Mouse (Mus musculus) cerebellum, adult 2 months (tissue): ENCODE results near the gene Ltb4r2.

Experiments used
- CTCF ChIP-seq: fragments of 200-500 bp; IDR thresholded peaks from 2 replicates; pipeline ENCODE4 v1.5.1; 2011; ENCODE audit warnings: low read depth, mild to moderate bottlenecking, control low read depth, low read length, moderate library complexity, borderline replicate concordance; ENCODE audit not compliant: insufficient read depth
- POLR2A ChIP-seq: fragments of 200-500 bp; IDR thresholded peaks from 2 replicates; pipeline ENCODE4 v1.6.1; 2011; ENCODE audit warnings: low read length, control low read depth, borderline replicate concordance; ENCODE audit not compliant: insufficient read depth

DNA sequence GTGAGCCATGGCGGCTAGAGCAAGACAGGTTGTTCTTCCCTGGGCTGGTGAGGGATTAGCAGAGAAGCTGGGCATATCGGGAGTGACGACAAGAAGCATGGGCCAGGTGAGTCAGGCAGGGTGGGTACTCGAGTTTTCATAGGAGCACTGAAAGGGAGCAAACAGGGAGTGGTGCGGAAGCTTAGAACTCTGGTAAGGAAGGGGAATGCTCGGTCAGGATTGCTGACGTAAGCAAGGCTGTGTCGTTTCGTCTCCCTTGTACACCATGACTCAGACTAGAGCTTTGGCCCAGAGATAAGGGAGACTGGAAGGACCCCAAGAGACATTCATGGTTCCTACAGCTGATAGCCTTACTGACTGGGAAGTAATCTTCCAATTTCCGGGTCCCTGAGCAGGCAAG is 27.3 kb upstream of the Ltb4r2 start:
- no peak for TF ChIP-seq POLR2A
- TF ChIP-seq CTCF, result no peak
